Mouse (Mus musculus) cerebellum, adult 2 months (tissue): ENCODE results near the gene Ptpn13. TPM values are rescaled to one million over a fixed set of nuclear protein-coding genes. Genes with fewer than 3 reads are reported as not detected.

ENCODE experiments used
- DNase-seq, 2 experiments: peaks; one replicate each; pipeline ENCODE4 v3.0.0; 2021
- H3K27ac ChIP-seq: fragments of 200-500 bp; 2 replicates; pipeline ENCODE4 v1.5.1; 2012; ENCODE audit warnings: low read length, control low read depth, inconsistent platforms; ENCODE audit not compliant: insufficient read depth
- H3K27me3 ChIP-seq: fragments of 200-500 bp; 2 replicates; pipeline ENCODE4 v1.6.1; 2012; ENCODE audit warnings: inconsistent platforms, mild to moderate bottlenecking, low read length, moderate library complexity; ENCODE audit not compliant: control insufficient read depth, insufficient read depth
- H3K4me1 ChIP-seq: fragments of 200-500 bp; 2 replicates; pipeline ENCODE4 v1.6.1; 2011; ENCODE audit warnings: low read length; ENCODE audit not compliant: control insufficient read depth, insufficient read depth
- H3K4me3 ChIP-seq: fragments of 200-500 bp; replicated peaks from 2 replicates; pipeline ENCODE3; 2011; ENCODE audit warnings: mild to moderate bottlenecking, low read depth, low read length, control low read depth; ENCODE audit not compliant: insufficient read depth
- CTCF ChIP-seq: fragments of 200-500 bp; IDR thresholded peaks from 2 replicates; pipeline ENCODE4 v1.5.1; 2011; ENCODE audit warnings: low read depth, mild to moderate bottlenecking, control low read depth, low read length, moderate library complexity, borderline replicate concordance; ENCODE audit not compliant: insufficient read depth
- POLR2A ChIP-seq: fragments of 200-500 bp; IDR thresholded peaks from 2 replicates; pipeline ENCODE4 v1.6.1; 2011; ENCODE audit warnings: low read length, control low read depth, borderline replicate concordance; ENCODE audit not compliant: insufficient read depth
- WGBS: fragments of 180-500 bp; shearing (Covaris S2); methylation state at CpG from one replicate; pipeline ENCODE4 v1.1.7; 2018; 5-methylcytosine and 5-hydroxymethylcytosine counted together
- polyA plus RNA-seq: library from polyadenylated mRNA; depleted of rRNA; stranded (reverse); fragments of >200 nt; gene quantifications from 2 replicates; pipeline ENCODE4 v1.2.3, GENCODE M21; 2012

Ptpn13 gene
- polyA plus RNA-seq, 1 experiment = 6.1 TPM

GRCm38 (mm10) chr5:103387540-103388026 is 37.4 kb upstream of the Ptpn13 start:
- Histone ChIP-seq H3K27ac (no peak overlapping the region), H3K4me3 (no peak overlapping the region), H3K4me1 (no peaks in the 10 kb centered on the region), H3K27me3 (no peaks in the 10 kb centered on the region)
- WGBS = 30% methylated on average over 8 of the region's 8 CpGs
- DNase-seq = peak in 1 of 2 experiments; percentile 2
- TF ChIP-seq POLR2A (no peak), CTCF (no peak)

- Histone ChIP-seq H3K27me3 (no peaks in the 10 kb centered on the region), H3K27ac (no peak overlapping the region), H3K4me3 (no peak overlapping the region), H3K4me1 (no peaks in the 10 kb centered on the region)
- TF ChIP-seq CTCF (no peak), POLR2A (no peak)
- 81% methylated on average over 5 of the region's 5 CpGs for WGBS
- no peak for DNase-seq
These were observed 35.6 kb upstream of the Ptpn13 start for GRCm38 (mm10) chr5:103389415-103389814.

GRCm38 (mm10) chr5:103393220-103393619 is 31.8 kb upstream of the Ptpn13 start:
- 21% methylated on average over 4 of the region's 4 CpGs for WGBS
- Histone ChIP-seq H3K4me1 (no peaks in the 10 kb centered on the region), H3K27ac (no peak overlapping the region), H3K4me3 (no peak overlapping the region), H3K27me3 (no peaks in the 10 kb centered on the region)
- no peak for DNase-seq
- no peak for TF ChIP-seq POLR2A
- TF ChIP-seq CTCF = no peak

- H3K27me3 ChIP-seq = no peaks in the 10 kb centered on the region
- no peak overlapping the region for H3K4me3 ChIP-seq
- DNase-seq = no peak
- WGBS = 52% methylated on average over 16 of the region's 16 CpGs
- TF ChIP-seq CTCF (no peak), POLR2A (no peak)
- no peaks in the 10 kb centered on the region for H3K4me1 ChIP-seq
- no peak overlapping the region for H3K27ac ChIP-seq
These were observed 31.2 kb upstream of the Ptpn13 start for GRCm38 (mm10) chr5:103393752-103394151.

- Histone ChIP-seq H3K27me3 (no peaks in the 10 kb centered on the region), H3K4me1 (no peaks in the 10 kb centered on the region), H3K27ac (no peak overlapping the region), H3K4me3 (no peak overlapping the region)
- TF ChIP-seq POLR2A = no peak
- TF ChIP-seq CTCF = no peak
- no peak for DNase-seq
- 99% methylated on average over 5 of the region's 5 CpGs for WGBS
These were observed 29.3 kb upstream of the Ptpn13 start for GRCm38 (mm10) chr5:103395683-103396082.

GRCm38 (mm10) chr5:103397429-103397828 is 27.6 kb upstream of the Ptpn13 start:
- H3K27me3 ChIP-seq = no peaks in the 10 kb centered on the region
- DNase-seq = no peak
- H3K27ac ChIP-seq = no peak overlapping the region
- H3K4me3 ChIP-seq = no peak overlapping the region
- WGBS = 93% methylated on average over 4 of the region's 4 CpGs
- H3K4me1 ChIP-seq = no peaks in the 10 kb centered on the region
- TF ChIP-seq CTCF (no peak), POLR2A (no peak)

- 86% methylated on average over 12 of the region's 12 CpGs for WGBS
- no peak for TF ChIP-seq POLR2A
- no peak for TF ChIP-seq CTCF
- no peak for DNase-seq
These were observed 20.6 kb upstream of the Ptpn13 start for GRCm38 (mm10) chr5:103404213-103404968.

GRCm38 (mm10) chr5:103405921-103406320 is 19.1 kb upstream of the Ptpn13 start:
- DNase-seq = no peak

More at GRCm38 (mm10) chr5:103404213-103404968, 20.6 kb upstream of the Ptpn13 start:
- H3K27ac ChIP-seq = no peak overlapping the region
- no peaks in the 10 kb centered on the region for H3K27me3 ChIP-seq
- no peak overlapping the region for H3K4me3 ChIP-seq
- no peaks in the 10 kb centered on the region for H3K4me1 ChIP-seq

More at GRCm38 (mm10) chr5:103405921-103406320, 19.1 kb upstream of the Ptpn13 start:
- TF ChIP-seq CTCF (no peak), POLR2A (no peak)
- H3K27ac ChIP-seq = no peak overlapping the region
- H3K4me1 ChIP-seq = no peaks in the 10 kb centered on the region
- 25% methylated on average over 2 of the region's 2 CpGs for WGBS
- H3K4me3 ChIP-seq = no peak overlapping the region
- H3K27me3 ChIP-seq = no peaks in the 10 kb centered on the region
